Mouse (Mus musculus) CH12.LX (cell line): ENCODE results near the gene Arl15.

Experiments
- CTCF ChIP-seq, 2 experiments: IDR thresholded peaks in 1 of 2; conservative IDR thresholded peaks in 1 of 2; 2 replicates each; pipeline ENCODE4 v1.5.1; 2011 to 2012; ENCODE audit warnings: low read depth in 2 of 2, low read length in 2 of 2, improper control_type of control experiment in 1 of 2, inconsistent platforms in 1 of 2, mild to moderate bottlenecking in 1 of 2, moderate library complexity in 1 of 2
- EP300 ChIP-seq: IDR thresholded peaks from 2 replicates; pipeline ENCODE4 v1.6.1; 2011; ENCODE audit warnings: low read length, improper control_type of control experiment
- ETS1 ChIP-seq: conservative IDR thresholded peaks from 2 replicates; pipeline ENCODE4 v1.6.1; 2012; ENCODE audit warnings: low read depth, mild to moderate bottlenecking, inconsistent platforms, low read length, improper control_type of control experiment, moderate library complexity
- HCFC1 ChIP-seq: IDR thresholded peaks from 2 replicates; pipeline ENCODE4 v1.6.1; 2012; ENCODE audit warnings: low read depth, mild to moderate bottlenecking, inconsistent platforms, low read length, improper control_type of control experiment
- TCF12 ChIP-seq: IDR thresholded peaks from 2 replicates; pipeline ENCODE4 v1.6.1; 2014; ENCODE audit warnings: low read depth, mild to moderate bottlenecking, inconsistent platforms, low read length, improper control_type of control experiment
- ZC3H11A ChIP-seq: IDR thresholded peaks from 2 replicates; pipeline ENCODE4 v1.6.1; 2012; ENCODE audit warnings: low read depth, mild to moderate bottlenecking, inconsistent platforms, low read length, improper control_type of control experiment

DNA sequence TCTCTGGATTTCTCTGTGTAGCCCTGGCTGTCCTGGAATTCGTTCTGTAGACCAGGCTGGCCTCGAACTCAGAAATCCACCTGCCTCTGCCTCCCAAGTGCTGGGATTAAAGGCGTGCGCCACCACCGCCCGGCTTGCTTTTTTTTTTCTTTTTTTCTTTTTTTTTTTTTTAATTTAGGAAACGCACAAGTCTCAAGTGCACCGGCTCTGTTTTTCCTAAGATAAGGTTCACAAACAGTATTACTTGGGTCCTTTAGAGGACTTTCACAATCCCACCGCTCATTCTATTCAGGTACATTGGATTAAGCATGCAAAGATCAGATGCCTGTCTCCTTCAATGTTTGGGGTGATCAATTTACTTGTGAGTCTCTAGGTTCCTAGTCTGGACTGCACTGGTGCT is 668 bp upstream of the Arl15 start:
- TF ChIP-seq HCFC1: no peak
- TF ChIP-seq ZC3H11A: no peak
- TF ChIP-seq CTCF (conservative IDR thresholded peaks at IDR 0.05 in 1 of 2, IDR thresholded peaks at IDR 0.05 in 1 of 2; ENCODE audit: low read depth in 2 of 2, low read length in 2 of 2): no peak
- no peak for TF ChIP-seq ETS1
- TF ChIP-seq TCF12: no peak
- TF ChIP-seq EP300: no peak
